Mouse (Mus musculus): ENCODE results near the gene Mcm9. TPM values are rescaled to one million over a fixed set of nuclear protein-coding genes. Genes with fewer than 3 reads are reported as not detected.
"Not testable (repeated sequence)": the region's sequence is repeated elsewhere in the genome, so short reads cannot be mapped to it uniquely, and the experiment has no call there.

Gene Mcm9
- total RNA-seq, 2 experiments from 2014 or later: 0.52 to 1.2 TPM

GRCm38 (mm10) chr10:53502875-53503816 lies 127.1 kb downstream of the Mcm9 start:
- DNase-seq (ENCODE audit: low spot score): no peak

GRCm38 (mm10) chr10:53502471-53502870 lies 127.8 kb downstream of the Mcm9 start:
- DNase-seq (ENCODE audit: low spot score): no peak

- peak; percentile 68 for DNase-seq (ENCODE audit: low spot score)
These were observed 130.7 kb downstream of the Mcm9 start for GRCm38 (mm10) chr10:53499518-53499917.

GRCm38 (mm10) chr10:53495349-53495748 lies 134.9 kb downstream of the Mcm9 start:
- not testable (repeated sequence) for DNase-seq (ENCODE audit: low spot score)

- DNase-seq (ENCODE audit: low spot score): no peak
These were observed 136.3 kb downstream of the Mcm9 start for GRCm38 (mm10) chr10:53493954-53494353.

Other genes starting within 250 kb of the Mcm9 start
- 10 to 100 TPM; 22.1 to 26.2 TPM for gene Asf1a, start 33.7 kb downstream of the Mcm9 start, total RNA-seq (2021)
- under 1 TPM; 0.30 to 0.43 TPM for gene Fam184a, start 120.7 kb upstream of the Mcm9 start, total RNA-seq (2021)